Mouse (Mus musculus) urinary bladder, postnatal 4 days (tissue): ENCODE results near the gene Ddx39b.
A peak's percentile ranks its signal among the peaks of the same experiment; 100 is the strongest.
"Not testable (repeated sequence)": the region's sequence is repeated elsewhere in the genome, so short reads cannot be mapped to it uniquely, and the experiment has no call there.

Source experiments
- DNase-seq, 2 experiments: peaks; one replicate each; pipeline ENCODE4 v3.0.0; 2021 to 2022; ENCODE audit warnings: low spot score in 2 of 2

The Ddx39b gene

DNA sequence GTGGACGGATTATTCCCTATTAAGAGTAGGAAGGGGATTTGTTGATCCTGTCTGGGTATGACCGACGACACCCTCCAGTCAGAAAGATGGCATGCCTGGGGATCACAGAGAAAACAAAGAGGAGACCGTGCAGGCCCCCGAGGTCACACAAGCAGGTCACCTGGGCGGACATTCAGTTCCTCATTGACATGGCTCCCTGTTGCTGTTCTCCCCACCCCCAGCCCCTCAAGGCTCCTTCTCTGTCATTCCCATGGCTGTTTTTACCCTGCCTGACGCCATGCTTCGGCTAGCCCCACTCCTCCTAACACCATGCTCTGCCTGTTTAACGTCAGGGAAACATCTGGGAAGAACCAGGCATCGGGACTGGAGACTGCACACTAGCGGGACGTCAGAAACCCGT lies 20.1 kb downstream of the Ddx39b start:
- no peak for DNase-seq

DNA sequence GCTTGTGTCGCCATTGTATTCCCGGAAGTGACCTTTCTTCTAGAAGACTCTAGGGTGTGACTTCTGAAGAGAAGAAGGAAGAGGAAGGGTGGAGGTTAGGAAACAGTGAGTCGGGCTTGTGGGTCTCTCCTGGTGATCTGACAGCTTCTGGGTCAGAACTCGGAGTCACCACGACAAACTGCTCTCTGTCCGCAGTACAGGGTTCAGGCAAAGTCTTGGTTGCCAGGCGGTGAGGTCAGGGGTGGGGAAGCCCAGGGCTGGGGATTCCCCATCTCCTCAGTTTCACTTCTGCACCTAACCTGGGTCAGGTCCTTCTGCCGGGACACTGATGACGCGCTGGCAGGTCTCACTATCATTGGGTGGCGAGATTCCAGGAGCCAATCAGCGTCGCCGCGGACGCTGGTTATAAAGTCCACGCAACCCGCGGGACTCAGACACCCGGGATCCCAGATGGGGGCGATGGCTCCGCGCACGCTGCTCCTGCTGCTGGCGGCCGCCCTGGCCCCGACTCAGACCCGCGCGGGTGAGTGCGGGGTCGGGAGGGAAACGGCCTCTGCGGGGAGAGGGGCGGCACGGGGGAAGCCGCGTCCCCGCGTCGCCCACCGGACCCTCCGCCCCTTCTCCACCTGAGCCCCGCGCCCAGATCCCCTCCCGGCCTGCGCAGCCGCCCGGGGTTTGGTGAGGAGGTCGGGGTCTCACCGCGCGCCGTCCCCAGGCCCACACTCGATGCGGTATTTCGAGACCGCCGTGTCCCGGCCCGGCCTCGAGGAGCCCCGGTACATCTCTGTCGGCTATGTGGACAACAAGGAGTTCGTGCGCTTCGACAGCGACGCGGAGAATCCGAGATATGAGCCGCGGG lies 21.3 kb downstream of the Ddx39b start, which contains the start of gene H2-D1:
Gene H2-D1, plus strand, starts transcription at position 67 of the 859 bp plus-strand sequence.
- peak; percentile 85 to 99 for DNase-seq

DNA sequence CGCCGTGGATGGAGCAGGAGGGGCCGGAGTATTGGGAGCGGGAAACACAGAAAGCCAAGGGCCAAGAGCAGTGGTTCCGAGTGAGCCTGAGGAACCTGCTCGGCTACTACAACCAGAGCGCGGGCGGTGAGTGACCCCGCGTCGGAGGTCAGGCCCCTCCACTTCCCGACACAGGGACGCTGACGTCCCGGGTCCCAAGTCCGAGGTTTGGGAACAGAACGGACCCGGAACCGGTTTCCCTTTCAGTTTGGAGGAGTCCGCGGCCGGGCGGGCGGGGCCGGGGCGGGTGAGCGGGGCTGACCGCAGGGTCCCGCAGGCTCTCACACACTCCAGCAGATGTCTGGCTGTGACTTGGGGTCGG lies 22.0 kb downstream of the Ddx39b start:
- DNase-seq = no peak

DNA sequence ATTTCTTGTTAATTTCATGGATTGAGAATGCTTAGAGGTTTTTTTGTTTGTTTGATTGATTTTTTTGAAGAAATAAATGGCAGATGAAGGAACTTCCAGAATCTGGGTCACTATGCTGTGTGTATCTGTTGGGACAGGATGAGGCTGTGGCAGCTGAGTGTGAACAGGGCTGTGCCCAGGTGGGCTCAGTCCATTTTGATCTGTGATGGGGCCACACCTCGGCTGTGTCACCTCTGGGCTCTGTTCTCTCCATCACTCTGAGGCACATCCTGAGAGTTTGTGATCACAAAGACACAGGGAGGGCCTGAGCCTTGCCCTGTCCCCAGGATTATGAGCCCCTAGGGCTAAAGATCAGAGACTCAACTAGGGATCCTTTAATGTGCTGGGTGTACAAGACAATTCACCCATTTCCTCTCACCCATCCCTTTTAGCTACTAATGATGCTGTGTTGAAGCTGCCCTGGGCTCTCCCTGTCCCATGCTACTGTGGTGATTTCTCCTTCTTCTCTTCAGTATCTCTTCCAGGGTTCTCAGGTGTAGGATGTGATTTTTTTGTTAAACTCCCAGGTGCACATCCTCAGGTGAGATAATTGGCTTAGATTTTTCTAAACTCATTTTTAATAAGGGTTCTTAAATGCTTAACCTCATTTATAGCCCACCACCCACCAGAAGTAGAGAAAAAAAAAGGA lies 26.0 kb downstream of the Ddx39b start:
- DNase-seq = no peak

DNA sequence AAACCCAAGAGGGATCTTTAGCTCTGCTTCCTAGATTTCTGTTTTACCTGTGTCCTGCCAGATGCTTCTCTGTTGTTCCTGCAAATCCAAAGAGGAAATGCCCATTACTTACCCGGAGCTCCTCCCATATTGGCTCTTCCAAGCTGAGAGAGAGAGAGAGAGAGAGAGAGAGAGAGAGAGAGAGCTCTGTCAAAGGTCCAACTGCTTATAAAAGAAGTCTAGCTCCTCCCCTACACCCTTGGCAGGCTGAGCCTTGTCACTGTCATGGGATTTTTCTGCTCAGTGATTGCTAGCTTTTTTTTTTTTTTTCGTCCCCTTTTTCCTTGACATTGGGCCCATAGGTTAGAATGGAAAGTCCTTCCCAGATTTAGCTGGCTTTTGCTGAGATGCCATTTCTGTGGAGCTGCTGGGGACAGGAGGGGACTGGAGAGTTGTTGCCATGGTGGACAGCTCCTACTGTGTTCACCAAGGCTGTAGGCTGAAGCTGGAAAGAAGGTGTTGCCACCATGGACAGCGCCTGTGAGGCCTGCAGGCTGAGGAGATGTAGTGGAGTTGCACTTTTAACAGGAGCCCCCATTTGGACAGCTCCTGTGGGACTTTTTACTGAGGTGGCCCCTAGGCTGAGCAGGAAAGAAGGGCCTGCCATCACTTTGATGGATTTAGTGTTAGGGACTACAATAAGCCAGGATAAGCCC lies 28.3 kb downstream of the Ddx39b start:
- no peak for DNase-seq

DNA sequence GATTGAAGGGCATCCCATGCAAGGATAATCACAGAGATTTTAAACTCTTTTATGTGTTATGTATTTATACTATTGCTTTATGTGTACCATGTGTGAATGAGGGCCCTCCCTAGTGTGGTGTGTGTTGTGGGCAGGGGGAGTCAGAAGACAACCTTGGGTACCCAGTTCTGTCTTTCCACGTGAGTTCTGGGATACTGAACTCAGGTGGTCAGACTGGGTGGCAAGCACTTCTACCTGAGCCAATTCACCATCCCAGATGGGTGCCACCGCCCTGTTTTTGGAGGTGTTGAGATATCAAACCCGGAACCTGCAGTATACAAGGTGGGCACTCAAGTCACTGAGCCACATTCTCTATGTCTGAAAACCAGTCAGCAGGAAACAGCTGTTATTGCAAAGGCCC lies 30.7 kb downstream of the Ddx39b start:
- DNase-seq = no peak

DNA sequence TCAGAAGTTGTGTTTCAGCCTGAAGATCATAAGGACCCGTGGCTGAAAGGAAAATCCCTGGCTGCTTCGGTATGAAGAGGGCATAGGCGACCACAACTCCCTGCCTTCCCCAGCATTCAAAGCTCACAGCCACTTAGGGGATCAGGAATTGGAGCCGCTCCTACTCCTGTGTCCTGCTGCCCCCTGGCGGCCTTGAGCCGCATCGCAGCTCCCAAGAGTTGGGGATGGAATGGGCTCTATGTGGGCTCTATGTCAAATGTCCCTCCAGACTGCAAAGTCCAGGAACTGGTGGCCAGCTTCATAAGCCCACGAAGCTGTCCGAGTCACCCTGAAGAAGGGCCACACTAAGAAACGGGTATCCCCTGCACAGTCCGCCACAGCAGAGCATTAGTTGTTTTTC lies 33.2 kb downstream of the Ddx39b start:
- peak; percentile 67 to 90 for DNase-seq

DNA sequence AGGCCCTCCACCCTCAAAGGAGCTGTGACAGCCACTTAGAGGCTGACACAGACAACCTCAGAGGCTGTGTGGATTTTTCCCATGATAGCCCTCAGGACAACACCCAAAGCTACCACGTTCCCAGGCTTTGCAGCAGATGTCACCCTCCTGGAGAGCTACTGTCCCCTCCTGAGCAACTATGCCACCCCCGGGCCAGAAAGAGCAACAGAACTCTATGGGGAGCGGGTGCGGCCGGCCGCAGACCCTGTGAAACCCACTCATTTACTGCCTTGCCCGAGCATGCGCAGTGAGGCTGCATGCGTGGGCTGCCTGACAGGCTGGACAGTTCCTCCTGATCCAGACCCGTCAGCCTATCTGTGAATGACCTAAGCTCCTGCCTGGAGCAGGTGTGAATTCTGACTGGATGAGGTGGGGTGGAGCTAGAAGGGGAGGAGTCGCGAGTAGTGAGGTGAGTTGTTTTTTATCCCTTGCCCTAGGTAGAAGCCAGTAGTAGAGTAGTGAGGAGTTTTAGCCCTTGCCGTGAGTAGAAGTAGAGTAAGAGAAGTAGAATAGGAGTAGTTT lies 34.8 kb downstream of the Ddx39b start:
- DNase-seq = no peak

DNA sequence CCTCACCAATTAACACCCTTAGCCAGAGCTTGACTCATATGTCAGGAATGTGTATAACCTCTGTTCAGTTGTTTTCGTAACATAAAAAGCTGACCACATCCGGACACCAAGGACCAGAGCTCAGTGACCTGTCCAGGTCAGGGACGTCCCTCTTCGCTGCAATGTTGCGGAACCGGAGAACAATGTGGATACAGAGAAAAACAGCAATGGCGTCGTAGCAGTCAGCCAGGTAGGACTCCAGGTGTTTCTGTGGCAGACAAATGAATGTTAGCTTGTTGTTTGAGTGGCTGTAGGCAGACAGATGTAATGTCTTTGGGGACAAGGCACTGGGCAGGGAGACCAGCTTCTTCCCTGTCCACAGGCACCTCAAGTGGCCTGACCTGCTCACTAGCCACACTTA lies 36.5 kb downstream of the Ddx39b start:
- no peak for DNase-seq

DNA sequence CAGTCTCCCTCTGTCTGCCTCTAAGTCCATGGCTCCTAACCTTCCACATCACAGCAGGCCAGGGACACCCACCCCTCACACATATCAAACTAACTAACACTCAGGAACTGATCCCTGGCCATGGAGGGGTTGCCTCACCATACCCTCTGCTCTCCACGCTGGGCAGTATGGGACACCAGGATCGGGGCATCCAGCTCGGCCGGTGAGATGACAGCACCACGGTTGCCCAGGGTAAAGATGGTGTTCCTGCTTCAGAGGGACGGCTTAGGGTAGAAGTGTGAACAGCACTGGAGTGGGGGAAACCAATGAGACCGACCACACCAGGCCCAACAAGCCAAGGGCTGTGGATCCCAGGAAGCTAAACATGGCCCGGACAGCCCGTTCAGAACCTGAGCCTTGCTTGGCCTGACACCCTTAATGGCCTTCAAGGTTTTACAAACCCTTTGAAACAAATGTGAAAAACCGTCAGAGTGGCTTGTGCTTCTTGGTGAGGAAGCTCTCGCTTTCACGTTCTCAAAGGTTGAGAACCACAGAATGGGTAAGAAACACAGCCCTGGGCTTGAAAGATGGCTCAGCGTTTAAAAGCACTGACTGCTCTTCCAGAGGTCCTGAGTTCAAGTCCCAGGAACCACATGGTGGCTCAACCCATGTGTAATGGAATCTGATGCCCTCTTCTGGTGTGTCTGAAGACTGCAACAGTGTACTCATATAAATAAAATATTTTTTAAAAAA lies 37.6 kb downstream of the Ddx39b start:
- no peak for DNase-seq

DNA sequence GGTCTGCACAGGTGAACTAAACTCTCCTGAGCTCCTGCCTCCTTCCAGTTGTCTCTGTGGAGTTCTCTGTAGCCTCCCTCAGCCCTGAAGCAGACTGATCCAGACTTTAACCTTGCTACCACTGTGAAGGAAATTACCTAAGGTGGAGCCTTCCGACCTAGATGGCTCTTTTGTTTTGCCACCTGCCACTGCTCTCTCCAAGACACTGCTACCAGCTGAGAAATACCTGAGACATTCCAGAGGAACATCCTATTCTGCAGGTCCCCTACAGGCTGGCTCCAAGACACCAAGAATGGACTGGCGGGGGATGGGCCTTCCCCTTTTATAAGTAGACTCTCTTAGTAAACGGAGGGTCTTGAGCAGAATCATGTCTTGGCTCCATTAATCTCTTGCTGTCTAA lies 38.7 kb downstream of the Ddx39b start:
- no peak for DNase-seq

DNA sequence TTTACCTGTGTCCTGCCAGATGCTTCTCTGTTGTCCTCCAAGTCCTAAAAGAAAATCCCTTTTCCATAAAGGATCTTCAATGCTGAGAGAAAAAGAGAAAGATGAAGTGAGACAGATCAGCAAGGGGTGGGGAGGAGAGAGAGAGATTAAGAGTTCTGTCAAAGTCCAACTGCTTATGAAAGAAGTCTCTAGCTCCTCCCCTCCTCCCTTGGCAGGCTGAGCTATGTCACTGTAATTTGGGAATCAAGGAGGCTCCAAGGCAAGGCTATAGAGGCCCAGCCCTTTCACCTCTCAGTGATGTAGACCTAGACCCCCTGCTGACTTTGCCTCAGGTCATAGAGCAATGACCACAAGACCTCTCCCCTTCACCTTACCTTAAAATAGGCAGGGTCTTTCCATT lies 43.9 kb downstream of the Ddx39b start:
- DNase-seq = no peak

DNA sequence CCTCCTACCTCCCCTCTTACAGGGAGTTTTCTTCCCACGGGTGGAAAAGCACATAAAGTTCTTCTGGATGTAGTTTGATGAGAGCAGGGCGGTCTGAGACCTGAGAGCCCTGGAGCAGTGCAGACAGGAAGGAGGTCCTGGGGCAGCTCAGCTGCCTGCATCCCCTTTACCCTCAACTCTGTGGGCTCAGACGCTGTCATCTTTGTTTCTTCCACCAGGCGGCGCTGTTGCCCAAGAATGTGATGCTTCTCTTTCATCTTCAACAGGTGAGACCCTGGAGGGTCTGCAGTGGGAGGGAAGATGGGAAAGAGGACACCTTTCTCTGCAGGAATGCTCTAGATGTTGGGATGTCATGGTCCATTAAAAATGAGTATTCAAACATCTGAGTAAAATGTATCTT lies 54.2 kb downstream of the Ddx39b start:
- DNase-seq = peak in 1 of 2 experiments; percentile 73

DNA sequence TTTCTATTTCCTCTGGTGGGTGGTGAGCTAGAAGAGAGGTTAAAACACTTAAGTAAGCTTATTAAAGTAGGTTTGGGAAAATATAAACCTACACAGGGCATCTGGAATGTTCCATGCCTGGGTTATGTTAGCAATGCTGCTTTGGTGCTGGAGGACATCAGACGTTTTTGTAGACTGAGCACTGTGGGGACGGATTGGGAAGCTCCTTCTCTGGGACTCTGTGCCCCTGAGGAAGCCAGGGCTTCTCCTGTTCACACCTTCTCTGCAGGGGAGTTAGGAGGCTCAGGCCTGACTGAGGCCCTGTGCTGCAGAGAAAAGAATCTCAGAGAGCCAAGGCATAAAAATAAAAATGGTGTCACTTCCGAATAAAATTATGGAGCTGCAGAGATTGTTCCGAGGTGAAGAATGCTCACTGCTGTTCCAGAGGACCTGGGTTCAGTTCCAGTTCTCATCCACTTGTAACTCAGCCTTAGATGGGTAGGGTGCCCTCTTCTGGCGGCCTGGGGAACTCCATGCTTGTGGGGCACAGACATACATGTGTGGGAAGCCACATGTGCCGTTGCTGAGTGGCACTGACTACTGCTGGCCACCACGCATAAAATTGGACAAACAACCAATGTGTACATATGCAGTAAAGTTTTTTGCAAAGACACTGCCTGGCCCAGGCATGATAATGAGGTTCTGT lies 58.9 kb downstream of the Ddx39b start:
- not testable (repeated sequence) for DNase-seq

DNA sequence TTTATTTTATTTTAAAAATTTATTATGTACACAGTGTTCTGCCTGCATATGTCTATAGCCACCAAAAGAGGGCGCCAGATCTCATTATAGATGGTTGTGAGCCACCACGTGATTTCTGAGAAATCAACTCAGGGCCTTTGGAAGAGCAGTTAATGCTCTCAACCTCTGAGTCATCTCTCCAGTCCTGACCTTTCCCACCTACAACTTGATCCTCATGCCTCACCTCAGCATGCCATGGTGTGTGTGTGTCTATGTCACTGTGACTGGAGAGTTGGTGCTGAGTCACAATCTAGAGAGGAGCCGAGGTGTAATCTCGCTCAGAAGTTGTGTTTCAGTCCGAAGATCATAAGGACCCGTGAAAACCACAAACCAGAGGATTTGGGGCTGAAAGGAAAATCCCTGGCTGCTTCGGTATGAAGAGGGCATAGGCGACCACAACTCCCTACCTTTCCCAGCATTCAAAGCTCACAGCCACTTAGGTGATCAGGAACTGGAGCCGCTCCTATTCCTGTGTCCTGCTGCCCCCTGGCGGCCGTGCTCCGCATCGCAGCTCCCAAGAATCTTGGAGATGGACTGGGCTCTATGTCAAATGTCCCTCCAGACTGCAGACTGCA lies 60.2 kb downstream of the Ddx39b start:
- DNase-seq = peak; percentile 67 to 94

DNA sequence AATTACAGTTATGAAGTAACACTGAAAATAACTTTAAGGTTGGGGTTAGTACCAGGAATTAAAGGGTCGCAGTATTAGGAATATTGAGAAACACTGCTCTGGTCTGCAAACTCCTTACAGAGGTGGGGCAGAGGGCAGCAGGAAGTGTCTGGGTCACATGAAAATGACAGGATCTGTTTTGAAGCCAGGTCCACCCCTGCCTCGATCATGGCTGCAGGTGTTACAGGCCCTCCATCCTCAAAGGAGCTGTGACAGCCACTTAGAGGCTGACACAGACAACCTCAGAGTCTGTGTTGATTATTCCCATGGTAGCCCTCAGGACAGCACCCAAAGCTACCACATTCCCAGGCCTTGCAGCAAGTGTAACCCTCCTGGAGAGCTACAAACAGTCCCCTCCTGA lies 61.7 kb downstream of the Ddx39b start:
- no peak for DNase-seq
